Mouse (Mus musculus): ENCODE data around the gene Six4. TPM values are rescaled to one million over a fixed set of nuclear protein-coding genes. Genes with fewer than 3 reads are reported as not detected.
"Not testable (repeated sequence)": the region's sequence is repeated elsewhere in the genome, so short reads cannot be mapped to it uniquely, and the experiment has no call there.

Six4 gene
- polyA plus RNA-seq, 1 experiment from 2014 or later = 0.05 TPM

DNA sequence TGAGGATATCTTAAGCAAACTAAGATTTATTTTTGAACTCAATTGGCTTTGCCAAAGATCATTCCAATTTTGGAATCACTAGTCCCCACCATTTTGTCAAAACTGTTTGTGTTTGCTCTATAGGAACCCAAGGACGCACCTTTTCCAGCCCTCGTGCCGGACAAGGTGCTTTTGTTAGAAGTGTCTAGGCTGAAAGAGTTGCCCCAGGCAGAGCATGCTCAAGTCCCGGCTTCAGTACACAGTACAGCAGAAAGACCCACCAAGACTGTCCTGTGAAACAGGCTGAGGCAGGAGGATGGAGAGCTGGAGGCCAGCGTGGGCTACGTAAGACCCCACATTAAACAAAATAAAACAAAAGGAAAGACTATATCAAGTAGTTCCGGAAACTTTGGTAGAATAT, 26.2 kb downstream of the Six4 start:
- DNase-seq (no peak), ATAC-seq (ENCODE audit: low read depth) (no peak)
- H3K4me3 ChIP-seq (replicated peaks) = no peak overlapping the region
- H3K27me3 ChIP-seq = peaks cover 6% of the 10 kb centered on the region
- no peaks in the 10 kb centered on the region for H3K9me3 ChIP-seq (replicated peaks)
- no peak overlapping the region for H3K9ac ChIP-seq
- WGBS (ENCODE audit: insufficient replicate concordance) = 75% methylated on average over 7 of the region's 7 CpGs
- H3K4me2 ChIP-seq = no peak overlapping the region
- no peak overlapping the region for H3K27ac ChIP-seq
- H3K4me1 ChIP-seq (replicated peaks) = peaks cover 17% of the 10 kb centered on the region
- no peaks in the 10 kb centered on the region for H3K36me3 ChIP-seq

DNA sequence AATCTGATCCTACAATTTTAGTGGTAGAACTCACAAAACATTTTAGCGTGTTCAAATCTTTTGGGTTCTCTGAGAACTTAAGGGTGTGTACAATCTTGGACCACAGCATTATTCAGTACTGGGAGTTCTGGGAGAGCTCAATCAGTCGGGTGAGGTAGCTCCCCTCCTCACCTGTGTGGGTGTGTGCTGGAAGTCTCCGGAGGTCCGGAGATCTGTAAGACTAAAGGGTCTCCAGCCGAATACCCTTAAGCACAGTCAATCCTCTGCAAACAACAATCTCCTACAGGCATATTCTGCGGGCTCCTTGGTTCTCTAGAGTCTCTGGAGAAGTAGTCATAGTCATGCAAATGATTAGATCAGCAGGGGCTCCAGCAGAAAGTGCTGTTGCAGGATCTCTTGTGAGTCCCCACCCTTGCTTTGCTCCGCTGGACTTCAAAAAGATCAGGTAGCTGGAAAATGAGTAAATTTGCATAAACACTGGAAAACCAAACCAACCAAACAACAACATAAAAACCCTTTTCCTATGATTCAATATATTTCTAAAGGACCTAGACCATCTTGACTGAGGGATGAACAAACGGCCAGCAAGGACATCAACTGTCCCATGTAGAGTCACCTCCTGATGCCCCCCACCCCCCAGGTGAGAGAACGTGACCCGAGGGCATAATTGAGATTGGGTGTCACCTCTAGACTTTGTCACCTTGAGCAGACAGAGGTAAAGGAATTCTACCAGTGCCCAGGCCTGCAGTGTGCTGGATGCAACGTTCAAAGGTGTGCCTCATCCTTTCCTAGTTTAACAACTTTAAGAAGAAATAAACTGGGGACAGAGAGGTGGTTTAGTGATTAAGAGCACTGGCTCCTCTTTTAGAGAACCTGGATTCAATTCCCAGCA, 27.3 kb downstream of the Six4 start:
- H3K9ac ChIP-seq = no peak overlapping the region
- H3K4me2 ChIP-seq = no peak overlapping the region
- ATAC-seq (ENCODE audit: low read depth) = no peak
- peaks cover 17% of the 10 kb centered on the region for H3K4me1 ChIP-seq (replicated peaks)
- no peaks in the 10 kb centered on the region for H3K36me3 ChIP-seq
- 26% methylated on average over 11 of the region's 11 CpGs for WGBS (ENCODE audit: insufficient replicate concordance)
- peaks cover 6% of the 10 kb centered on the region for H3K27me3 ChIP-seq
- DNase-seq = no peak
- H3K4me3 ChIP-seq (replicated peaks) = no peak overlapping the region
- no peak overlapping the region for H3K27ac ChIP-seq
- no peaks in the 10 kb centered on the region for H3K9me3 ChIP-seq (replicated peaks)

DNA sequence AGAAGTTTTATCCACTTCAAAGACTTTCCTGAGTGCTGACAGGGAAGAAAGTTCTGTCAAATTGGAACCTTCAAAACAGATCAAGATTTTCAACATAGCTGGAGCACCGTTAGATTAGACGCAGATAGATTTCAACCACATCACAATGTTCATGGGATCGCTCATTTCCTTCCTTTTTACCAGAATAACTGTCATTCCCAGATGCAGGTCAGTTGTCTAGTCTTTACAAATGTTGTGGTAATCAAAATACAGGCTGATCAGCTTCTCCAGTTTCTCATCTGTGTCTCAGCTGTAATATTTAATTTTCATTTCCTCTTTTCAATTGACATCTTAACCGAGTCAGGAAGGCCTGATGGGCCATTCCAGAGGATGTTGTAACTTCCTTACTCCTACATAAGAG, 29.5 kb downstream of the Six4 start:
- no peak for ATAC-seq (ENCODE audit: low read depth)
- WGBS (ENCODE audit: insufficient replicate concordance) = 45% methylated on average over 4 of the region's 4 CpGs
- Histone ChIP-seq H3K27me3 (peaks cover 6% of the 10 kb centered on the region), H3K4me1 (replicated peaks) (peaks cover 7% of the 10 kb centered on the region), H3K9ac (no peak overlapping the region), H3K36me3 (no peaks in the 10 kb centered on the region), H3K4me2 (no peak overlapping the region), H3K9me3 (replicated peaks) (no peaks in the 10 kb centered on the region), H3K4me3 (replicated peaks) (no peak overlapping the region), H3K27ac (no peak overlapping the region)
- no peak for DNase-seq

DNA sequence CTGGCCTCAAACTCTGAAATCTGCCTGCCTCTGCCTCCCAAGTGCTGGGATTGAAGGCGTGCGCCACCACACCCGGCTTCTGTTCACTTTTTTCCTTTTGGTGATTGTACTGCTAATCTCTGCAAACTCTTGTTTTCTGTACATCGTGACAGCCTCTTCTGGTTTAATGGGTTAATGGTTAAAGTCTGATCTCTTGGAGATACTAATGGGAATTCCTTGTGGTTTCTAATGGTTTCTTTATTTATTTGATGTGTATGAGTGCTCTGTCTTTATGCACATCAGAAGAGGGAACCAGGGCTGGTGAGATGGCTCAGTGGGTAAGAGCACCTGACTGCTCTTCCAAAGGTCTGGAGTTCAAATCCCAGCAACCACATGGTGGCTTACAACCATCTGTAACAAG, 31.4 kb downstream of the Six4 start:
- not testable (repeated sequence) for H3K27ac ChIP-seq; H3K4me3 ChIP-seq (replicated peaks); DNase-seq; H3K4me1 ChIP-seq (replicated peaks); H3K27me3 ChIP-seq; H3K9me3 ChIP-seq (replicated peaks); ATAC-seq (ENCODE audit: low read depth); H3K36me3 ChIP-seq; H3K9ac ChIP-seq; H3K4me2 ChIP-seq
- 74% methylated on average over 4 of the region's 4 CpGs for WGBS (ENCODE audit: insufficient replicate concordance)

DNA sequence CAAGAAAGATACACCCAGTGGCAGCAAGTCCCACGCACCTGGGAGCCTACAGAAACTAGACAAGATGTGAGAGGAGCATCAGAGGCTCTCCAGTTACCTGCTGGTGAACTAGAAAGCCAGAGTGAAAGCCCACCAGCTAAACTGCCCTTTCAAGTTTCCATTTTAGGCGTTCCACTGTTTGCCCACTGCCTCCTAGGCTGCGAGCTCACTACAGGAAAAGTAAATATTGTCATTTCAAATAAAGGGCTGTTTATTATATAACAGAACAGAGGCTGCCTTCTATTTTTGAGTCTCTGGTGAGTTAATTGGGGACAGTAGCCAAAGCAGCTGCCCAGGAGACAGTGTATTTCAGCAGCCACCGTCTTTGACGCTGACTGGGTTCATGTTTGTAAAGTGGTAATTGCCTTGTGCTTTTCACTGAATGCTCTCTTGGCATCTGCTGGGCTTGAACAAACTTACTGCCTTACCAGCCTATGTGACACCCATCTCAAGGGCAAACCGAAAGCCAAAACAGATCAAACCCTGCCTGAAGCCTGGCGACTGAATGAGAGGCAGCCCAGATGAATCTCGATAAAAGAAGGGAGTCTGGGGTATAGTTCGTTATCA, 52.3 kb downstream of the Six4 start:
- ATAC-seq (ENCODE audit: low read depth) = no peak
- WGBS (ENCODE audit: insufficient replicate concordance) = 46% methylated on average over 9 of the region's 9 CpGs

DNA sequence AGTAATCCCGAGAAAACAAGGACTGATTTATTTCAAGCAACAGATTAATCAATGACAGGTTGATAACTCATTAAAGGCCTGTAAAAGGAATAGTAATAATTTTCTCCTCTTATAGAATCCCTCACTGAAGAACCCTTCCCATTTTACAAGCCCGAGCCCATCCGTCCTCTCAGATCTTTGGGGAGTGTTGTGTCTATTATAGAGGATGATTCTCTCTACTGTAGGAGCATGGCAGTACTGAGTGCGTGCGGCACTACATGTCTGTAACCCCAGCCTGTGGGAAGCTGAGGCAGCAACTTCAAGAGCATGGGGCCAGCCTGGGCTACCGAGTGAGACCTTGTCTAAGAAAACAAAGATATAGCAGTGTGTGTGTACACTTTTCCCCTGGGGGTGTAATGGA, 55.8 kb downstream of the Six4 start:
- Histone ChIP-seq H3K27ac (no peak overlapping the region), H3K4me2 (no peak overlapping the region), H3K9ac (no peak overlapping the region), H3K4me3 (replicated peaks) (no peak overlapping the region), H3K9me3 (replicated peaks) (no peaks in the 10 kb centered on the region), H3K4me1 (replicated peaks) (peaks cover 11% of the 10 kb centered on the region), H3K27me3 (peaks cover 56% of the 10 kb centered on the region), H3K36me3 (no peaks in the 10 kb centered on the region)
- WGBS (ENCODE audit: insufficient replicate concordance) = 66% methylated on average over 6 of the region's 6 CpGs
- ATAC-seq (ENCODE audit: low read depth) = no peak
- no peak for DNase-seq

More for the DNA sequence above, 52.3 kb downstream of the Six4 start:
- Histone ChIP-seq H3K4me2 (no peak overlapping the region), H3K27ac (no peak overlapping the region), H3K4me3 (replicated peaks) (no peak overlapping the region), H3K9me3 (replicated peaks) (no peaks in the 10 kb centered on the region), H3K4me1 (replicated peaks) (no peaks in the 10 kb centered on the region), H3K36me3 (no peaks in the 10 kb centered on the region), H3K9ac (no peak overlapping the region), H3K27me3 (peaks cover 22% of the 10 kb centered on the region)
- no peak for DNase-seq

DNA sequence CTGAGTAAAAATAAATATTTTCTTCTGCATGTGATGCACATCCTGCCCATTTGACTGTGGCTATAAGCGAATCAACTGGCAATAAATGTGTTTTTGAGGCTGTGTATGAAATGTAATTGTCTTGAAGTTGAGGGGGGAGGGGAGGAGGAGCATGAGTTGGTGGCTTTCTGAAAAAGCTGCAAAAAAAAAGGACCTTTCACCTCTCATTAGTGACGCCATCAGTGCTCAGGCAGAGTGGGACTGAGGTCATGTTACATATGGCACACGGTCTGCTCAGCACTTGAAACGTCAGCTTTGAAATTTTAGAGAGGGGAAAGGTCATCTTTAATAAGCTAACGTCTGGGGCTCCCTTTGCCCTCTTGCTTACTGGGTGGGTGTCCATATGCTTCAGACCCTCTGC, 57.8 kb downstream of the Six4 start:
- peaks cover 77% of the 10 kb centered on the region for H3K27me3 ChIP-seq
- H3K9me3 ChIP-seq (replicated peaks) = no peaks in the 10 kb centered on the region
- WGBS (ENCODE audit: insufficient replicate concordance) = 18% methylated on average over 5 of the region's 5 CpGs
- ATAC-seq (ENCODE audit: low read depth) = no peak
- H3K4me3 ChIP-seq (replicated peaks) = no peak overlapping the region
- no peak overlapping the region for H3K4me2 ChIP-seq
- no peak overlapping the region for H3K27ac ChIP-seq
- H3K4me1 ChIP-seq (replicated peaks) = peaks cover 11% of the 10 kb centered on the region
- no peak for DNase-seq
- no peak overlapping the region for H3K9ac ChIP-seq
- no peaks in the 10 kb centered on the region for H3K36me3 ChIP-seq

DNA sequence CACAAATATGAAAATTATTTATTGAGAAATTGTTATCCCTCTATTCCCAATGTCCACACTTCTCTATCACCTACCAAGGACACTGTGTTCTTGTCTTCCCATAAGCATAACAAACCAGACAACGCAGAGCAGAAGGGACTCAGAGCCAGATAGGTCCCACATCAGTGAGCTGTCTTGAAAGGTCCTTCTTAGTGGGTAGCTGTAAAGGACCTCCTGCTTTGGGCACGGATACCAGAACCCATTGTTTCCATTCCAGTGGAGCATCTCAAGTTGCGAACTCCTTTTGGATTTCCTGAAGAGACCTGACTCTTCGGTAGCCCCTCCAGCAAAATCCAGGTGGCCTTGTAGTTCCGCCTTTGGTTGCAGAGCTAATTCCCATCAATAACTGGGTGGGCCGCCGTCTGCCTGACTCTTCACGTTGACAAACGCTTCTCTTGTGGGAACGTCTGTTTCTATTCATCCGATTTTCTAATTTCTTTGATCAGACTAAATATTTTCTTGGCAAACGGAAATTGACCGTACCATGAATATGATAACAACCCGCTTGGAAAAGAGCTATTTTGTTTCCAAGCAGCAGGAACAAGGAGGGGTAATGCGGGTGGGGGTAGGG, 58.6 kb downstream of the Six4 start:
- H3K9me3 ChIP-seq (replicated peaks) = no peaks in the 10 kb centered on the region
- ATAC-seq (ENCODE audit: low read depth) (no peak), DNase-seq (no peak)
- H3K36me3 ChIP-seq = no peaks in the 10 kb centered on the region
- peaks cover 11% of the 10 kb centered on the region for H3K4me1 ChIP-seq (replicated peaks)
- no peak overlapping the region for H3K27ac ChIP-seq
- H3K27me3 ChIP-seq = peaks cover 85% of the 10 kb centered on the region
- H3K4me2 ChIP-seq = peak overlapping the region; percentile 70; the same call in 1 of the 2 replicates
- 25% methylated on average over 15 of the region's 15 CpGs for WGBS (ENCODE audit: insufficient replicate concordance)
- H3K9ac ChIP-seq = no peak overlapping the region
- no peak overlapping the region for H3K4me3 ChIP-seq (replicated peaks)

DNA sequence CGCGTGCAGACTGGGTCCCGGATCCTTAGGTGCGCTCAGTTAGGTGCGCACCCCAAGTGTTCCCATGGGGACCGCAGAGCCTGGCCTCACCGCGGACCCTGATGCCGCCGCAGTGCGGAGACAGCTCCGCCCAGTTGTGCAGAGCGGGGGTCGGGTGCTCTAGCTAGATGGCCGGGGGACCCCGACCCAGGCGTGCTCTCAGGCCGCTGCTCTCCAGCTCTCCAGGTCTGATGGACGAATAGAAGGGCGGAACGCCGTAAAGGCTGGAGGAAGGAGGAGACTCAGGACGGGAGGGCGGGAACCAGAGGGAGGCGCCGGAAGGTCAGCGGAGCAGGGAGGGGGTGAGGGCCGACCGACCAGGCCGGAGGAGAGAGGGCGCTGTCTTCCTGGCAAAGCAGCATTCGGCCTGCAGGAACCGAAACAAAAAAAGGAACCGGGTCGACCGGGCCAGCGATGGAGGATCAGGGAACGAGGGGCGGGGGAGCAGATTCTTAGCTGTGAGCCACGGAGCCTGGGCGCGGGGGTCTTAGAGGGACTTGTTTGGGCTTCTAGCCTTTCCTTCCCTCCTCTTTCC, 59.5 kb downstream of the Six4 start, which contains the start of gene Six1:
TSS of gene Six1 (minus strand) at position 220 of the 574 bp plus-strand sequence.
- peak; percentile 45 for DNase-seq
- H3K4me3 ChIP-seq (replicated peaks) = peak within 1 kb of the TSS; percentile 57
- H3K4me1 ChIP-seq (replicated peaks) = peaks cover 11% of the 10 kb centered on the region
- no peaks in the 10 kb centered on the region for H3K9me3 ChIP-seq (replicated peaks)
- no peak within 1 kb of the TSS for H3K27ac ChIP-seq
- no peaks in the 10 kb centered on the region for H3K36me3 ChIP-seq
- peak within 1 kb of the TSS; percentile 26; the same call in 1 of the 2 replicates for H3K9ac ChIP-seq
- WGBS (ENCODE audit: insufficient replicate concordance) = 1% methylated on average over 42 of the region's 42 CpGs
- H3K27me3 ChIP-seq = peaks cover 94% of the 10 kb centered on the region
- peak; percentile 77 for ATAC-seq (ENCODE audit: low read depth)
- peak within 1 kb of the TSS; percentile 70 for H3K4me2 ChIP-seq

DNA sequence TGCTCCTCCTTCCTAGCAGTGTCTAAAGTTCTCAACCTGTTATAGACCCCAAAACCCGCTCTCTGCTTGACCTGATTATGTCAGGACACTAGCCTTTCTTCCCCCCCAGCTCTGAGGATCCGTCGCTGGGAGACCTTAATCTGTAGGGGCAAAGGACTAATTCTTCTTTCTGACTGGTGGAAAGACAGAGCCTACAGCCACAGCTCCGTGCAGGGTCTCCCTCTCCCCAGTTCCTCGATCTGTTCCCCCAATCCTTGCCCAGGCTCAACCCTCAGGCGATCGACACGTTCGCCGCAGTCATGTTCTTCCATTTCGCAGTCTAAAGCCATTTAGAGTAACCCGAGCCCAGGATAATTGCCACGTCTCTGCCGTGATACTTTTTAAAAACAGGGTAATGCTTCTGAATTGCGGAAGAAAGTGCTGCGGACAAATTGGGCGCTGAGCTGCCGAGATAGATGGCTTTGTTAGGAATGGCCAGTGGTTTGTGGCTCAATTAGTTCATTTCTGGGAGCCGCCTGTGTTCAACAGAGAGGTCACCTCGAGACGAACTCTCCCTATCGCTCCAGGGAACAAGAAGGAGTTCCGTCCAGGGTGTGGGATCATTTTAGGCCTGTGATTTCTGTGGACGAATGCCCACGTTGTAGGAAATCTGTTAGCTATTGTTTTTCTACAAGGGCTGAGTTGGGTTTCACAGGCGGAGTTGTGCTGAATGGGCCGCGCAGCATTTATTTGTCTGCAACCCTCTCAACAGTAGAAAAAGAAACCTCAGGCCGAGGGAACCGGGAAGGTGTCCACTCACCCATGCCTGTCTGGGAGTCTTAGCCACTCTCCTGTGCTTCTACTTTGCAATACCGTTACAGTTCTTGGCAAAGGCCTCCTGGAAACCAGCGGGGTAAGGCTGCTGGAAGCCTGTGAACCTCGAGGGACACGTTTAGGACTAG, 60.3 kb downstream of the Six4 start:
- WGBS (ENCODE audit: insufficient replicate concordance) = 1% methylated on average over 34 of the region's 34 CpGs
- no peak overlapping the region for H3K9ac ChIP-seq
- H3K9me3 ChIP-seq (replicated peaks) = no peaks in the 10 kb centered on the region
- peak overlapping the region; percentile 70 for H3K4me2 ChIP-seq
- no peaks in the 10 kb centered on the region for H3K36me3 ChIP-seq
- no peak overlapping the region for H3K27ac ChIP-seq
- H3K27me3 ChIP-seq = peaks cover 98% of the 10 kb centered on the region
- peaks cover 11% of the 10 kb centered on the region for H3K4me1 ChIP-seq (replicated peaks)
- H3K4me3 ChIP-seq (replicated peaks) = peak overlapping the region; percentile 57
- no peak for DNase-seq
- no peak; the same call in 1 of the 2 replicates for ATAC-seq (ENCODE audit: low read depth)

Data from liver, embryonic 13.5 days (tissue).